Mouse (Mus musculus): ENCODE measurements at regions not wholly inside any gene's neighbourhood (a gene's known extent, or its start where the extent isn't known, plus 50 kb on each side); places are given as distances from the start of the nearest gene placed in this dataset.

DNA sequence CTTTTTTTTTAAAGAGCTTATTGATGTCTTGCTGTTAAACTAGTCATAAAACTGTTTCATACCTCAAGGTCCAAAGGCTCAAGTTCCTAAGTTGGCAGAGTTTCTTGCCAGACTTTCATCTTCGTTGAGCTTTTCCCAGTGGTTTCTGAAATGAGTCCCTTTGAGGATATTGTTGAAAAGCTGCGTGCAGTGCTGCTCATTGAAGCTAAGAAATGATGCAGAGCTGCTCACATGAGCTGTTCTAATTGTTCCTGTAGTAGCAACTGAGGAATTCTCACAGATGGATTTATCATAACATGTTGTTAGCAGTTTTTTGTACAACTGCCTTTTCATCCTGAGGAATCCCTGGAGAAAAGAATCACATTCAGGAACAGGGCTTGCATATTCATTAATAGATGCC is 249.3 kb downstream of the Col11a1 start:
- H3K27me3 ChIP-seq: no peaks in the 10 kb centered on the region
- no peak overlapping the region for H3K4me3 ChIP-seq
- H3K4me2 ChIP-seq: no peak overlapping the region
- H3K4me1 ChIP-seq (replicated peaks): no peaks in the 10 kb centered on the region
- H3K9ac ChIP-seq: no peak overlapping the region
- H3K27ac ChIP-seq: no peak overlapping the region
- ATAC-seq (ENCODE audit: low FRiP score): no peak
- no peaks in the 10 kb centered on the region for H3K9me3 ChIP-seq
- 65% methylated on average over 2 of the region's 2 CpGs for WGBS
- H3K36me3 ChIP-seq: no peaks in the 10 kb centered on the region

DNA sequence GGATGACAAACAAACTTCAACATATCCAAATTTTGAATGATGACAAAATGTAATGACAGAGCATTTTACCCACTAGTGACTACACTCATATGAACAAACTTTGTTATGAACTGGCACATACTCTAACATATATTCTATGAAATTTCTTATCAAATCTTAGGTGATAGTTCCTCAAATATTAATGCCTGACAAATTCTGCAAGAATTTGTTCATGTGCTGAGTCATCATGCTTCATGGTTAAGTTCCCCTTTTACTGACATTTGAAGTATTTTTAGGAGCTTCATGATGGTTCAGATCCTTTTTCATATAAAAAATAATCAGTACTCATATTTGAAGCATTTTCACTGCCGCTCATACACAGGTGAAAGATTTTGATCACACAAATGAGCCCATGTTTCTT is 289.1 kb downstream of the Col11a1 start:
- Histone ChIP-seq H3K4me1 (replicated peaks) (no peaks in the 10 kb centered on the region), H3K27me3 (no peaks in the 10 kb centered on the region), H3K36me3 (no peaks in the 10 kb centered on the region), H3K9me3 (no peaks in the 10 kb centered on the region), H3K4me2 (no peak overlapping the region), H3K9ac (no peak overlapping the region), H3K27ac (no peak overlapping the region), H3K4me3 (no peak overlapping the region)
- WGBS: 100% methylated on average over 1 of the region's 1 CpGs
- ATAC-seq (ENCODE audit: low FRiP score): no peak

GRCm38 (mm10) chr3:114334334-114334733 is 304.0 kb downstream of the Col11a1 start:
- Histone ChIP-seq H3K27me3 (no peaks in the 10 kb centered on the region), H3K27ac (no peak overlapping the region), H3K4me3 (no peak overlapping the region), H3K4me2 (no peak overlapping the region), H3K36me3 (no peaks in the 10 kb centered on the region), H3K9me3 (no peaks in the 10 kb centered on the region), H3K4me1 (replicated peaks) (no peaks in the 10 kb centered on the region), H3K9ac (no peak overlapping the region)
- ATAC-seq (ENCODE audit: low FRiP score): no peak

DNA sequence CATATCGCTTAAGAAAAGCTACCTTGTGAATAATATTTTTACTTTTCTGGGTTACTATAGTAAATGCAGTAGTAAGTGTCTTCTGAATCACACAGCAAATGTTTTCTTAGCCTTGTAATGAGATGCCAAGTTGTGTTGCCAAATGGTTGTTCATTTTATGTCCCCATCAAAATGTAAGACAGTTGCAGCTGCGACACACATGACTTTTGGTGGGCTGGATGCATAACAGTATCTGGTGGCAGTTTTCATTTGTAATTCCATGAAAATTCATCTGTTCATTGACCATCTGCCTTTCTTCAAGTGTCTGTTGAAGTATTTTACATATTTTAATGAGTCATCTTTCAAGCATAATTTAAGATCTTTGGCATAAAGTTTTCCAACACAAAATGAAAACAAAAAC is 313.4 kb downstream of the Col11a1 start:
- no peaks in the 10 kb centered on the region for H3K27me3 ChIP-seq
- no peak for ATAC-seq (ENCODE audit: low FRiP score)
- H3K9ac ChIP-seq: no peak overlapping the region
- WGBS: 88% methylated on average over 2 of the region's 2 CpGs
- no peak overlapping the region for H3K27ac ChIP-seq
- no peak overlapping the region for H3K4me3 ChIP-seq
- no peaks in the 10 kb centered on the region for H3K36me3 ChIP-seq
- H3K9me3 ChIP-seq: no peaks in the 10 kb centered on the region
- no peak overlapping the region for H3K4me2 ChIP-seq
- H3K4me1 ChIP-seq (replicated peaks): no peaks in the 10 kb centered on the region

DNA sequence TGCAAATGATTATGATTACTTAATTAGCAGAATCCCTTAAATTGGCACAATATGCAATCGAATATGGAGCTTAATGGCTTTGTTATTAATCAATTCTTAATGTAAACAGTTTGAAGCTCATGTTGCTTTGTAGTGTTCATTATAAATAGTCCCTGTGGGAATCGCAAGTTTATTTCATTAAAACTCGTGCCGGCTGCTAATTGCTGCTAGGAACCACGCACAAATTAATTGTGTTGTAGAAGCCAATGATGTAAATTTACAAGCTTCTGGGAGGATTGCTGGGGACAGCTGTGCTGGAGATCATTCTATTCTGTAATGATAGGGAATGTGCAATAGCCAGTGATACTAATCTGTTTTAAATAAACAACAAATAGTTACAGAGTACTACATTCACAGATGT is 349.7 kb downstream of the Col11a1 start:
- H3K9ac ChIP-seq: no peak overlapping the region
- no peaks in the 10 kb centered on the region for H3K27me3 ChIP-seq
- no peak overlapping the region for H3K4me2 ChIP-seq
- H3K4me1 ChIP-seq (replicated peaks): no peaks in the 10 kb centered on the region
- H3K4me3 ChIP-seq: no peak overlapping the region
- ATAC-seq (ENCODE audit: low FRiP score): peak; percentile 80
- no peaks in the 10 kb centered on the region for H3K36me3 ChIP-seq
- no peak overlapping the region for H3K27ac ChIP-seq
- H3K9me3 ChIP-seq: no peaks in the 10 kb centered on the region
- WGBS: 50% methylated on average over 5 of the region's 5 CpGs

- 82% methylated on average over 3 of the region's 3 CpGs for WGBS
- no peaks in the 10 kb centered on the region for H3K36me3 ChIP-seq
- no peak overlapping the region for H3K27ac ChIP-seq
- no peak overlapping the region for H3K4me3 ChIP-seq
- H3K9me3 ChIP-seq: no peaks in the 10 kb centered on the region
- H3K9ac ChIP-seq: no peak overlapping the region
- no peak for ATAC-seq (ENCODE audit: low FRiP score)
- H3K27me3 ChIP-seq: no peaks in the 10 kb centered on the region
- no peak overlapping the region for H3K4me2 ChIP-seq
- no peaks in the 10 kb centered on the region for H3K4me1 ChIP-seq (replicated peaks)
Measured at GRCm38 (mm10) chr3:114403467-114403866, 373.1 kb downstream of the Col11a1 start.
